ENCODE assay signal across 39 mouse cellular contexts in the genomic region with DNA sequence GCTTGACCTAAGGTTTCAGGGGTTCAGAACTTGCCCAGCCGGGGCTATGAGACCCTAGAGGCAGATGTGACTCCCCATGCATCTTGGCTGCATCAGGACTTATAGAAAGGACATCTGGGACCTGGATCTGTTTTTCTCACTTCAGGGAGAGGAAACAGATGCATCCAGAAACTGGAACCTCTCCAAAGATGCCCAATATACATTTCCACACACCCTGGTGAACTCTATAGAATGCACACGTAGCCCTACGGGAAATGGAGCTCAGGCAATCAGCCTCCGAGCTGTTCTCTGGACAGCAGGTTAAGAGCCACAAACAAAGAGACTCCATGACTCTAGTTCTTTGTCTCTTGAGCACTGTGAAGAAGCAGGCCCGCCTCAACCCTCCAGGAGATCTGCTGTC. TPM values are rescaled to one million over a fixed set of nuclear protein-coding genes. Genes with fewer than 3 reads are reported as not detected.
DNase-seq lines count a peak whose midpoint lies in the region; ATAC-seq and TF ChIP-seq lines count a peak whose summit lies in the region.
"Had no signal": no experiment of that assay in that cellular context is flagged by ENCODE, and none has a peak within 500 bp of the region (broad histone marks: within the 10 kb centered on the region; RNA-seq: fewer than 3 reads in every experiment).

No protein-coding gene starts in this region.

- DNase-seq in embryonic facial prominence, embryonic 14.5 days (ENCODE audit: low spot score), result peak; percentile 37
- no peak for DNase-seq in embryonic facial prominence, embryonic 10.5 days (ENCODE audit: low spot score)
- no peak for DNase-seq in heart, postnatal 0 days (ENCODE audit: low spot score)
- DNase-seq in heart, adult 2 months, result no peak
- DNase-seq in lung, postnatal 25 days (ENCODE audit: low spot score), result no peak
- DNase-seq in right cerebral cortex, postnatal 36 days (ENCODE audit: low spot score in 2 of 2), result no peak
- DNase-seq: adrenal gland, adult 8-10 months; cerebellum, adult 11 months; cerebellum, adult 9-10 months; cerebellum, postnatal 36 days; gastrocnemius, adult 2 months; heart, postnatal 36 days; kidney, adult 8-10 months; kidney, postnatal 25 days; liver, postnatal 0 days; lung, postnatal 4 days; right cerebral cortex, adult 18-20 months; right cerebral cortex, postnatal 4 days; thymus, postnatal 14 days had no signal

- no peak overlapping the region for H3K4me3 ChIP-seq in embryonic facial prominence, embryonic 14.5 days (ENCODE audit: low read depth, low read length)
- no peak overlapping the region for H3K4me3 ChIP-seq in embryonic facial prominence, embryonic 10.5 days
- H3K4me3 ChIP-seq in heart, postnatal 0 days (ENCODE audit: low read depth, low read length), result no peak overlapping the region
- H3K4me3 ChIP-seq in heart, adult 2 months, result no peak overlapping the region
- H3K4me3 ChIP-seq in lung, embryonic 15.5 days, result no peak overlapping the region
- H3K4me3 ChIP-seq: embryonic facial prominence, embryonic 12.5 days; erythroblast, embryonic 14.5 days; gastrocnemius, adult 2 months; hindbrain, embryonic 13.5 days; layer of hippocampus, adult 2 months; left cerebral cortex, adult 2 months; limb, embryonic 13.5 days; liver, embryonic 12.5 days; megakaryocyte, embryonic 14.5 days; midbrain, embryonic 12.5 days; myocyte; neural tube, embryonic 12.5 days had no signal

- no peak overlapping the region for H3K4me2 ChIP-seq in embryonic facial prominence, embryonic 14.5 days (ENCODE audit: low read depth, low read length)
- H3K4me2 ChIP-seq in heart, postnatal 0 days (ENCODE audit: low read depth, low read length), result no peak overlapping the region
- no peak overlapping the region for H3K4me2 ChIP-seq in lung, embryonic 15.5 days
- H3K4me2 ChIP-seq: embryonic facial prominence, embryonic 12.5 days; hindbrain, embryonic 13.5 days; limb, embryonic 13.5 days; liver, embryonic 12.5 days; midbrain, embryonic 12.5 days; neural tube, embryonic 12.5 days had no signal

- 69% methylated on average over 5 of the region's 5 CpGs for WGBS in embryonic facial prominence, embryonic 14.5 days
- WGBS in embryonic facial prominence, embryonic 10.5 days, result 77% methylated on average over 5 of the region's 5 CpGs
- WGBS in heart, postnatal 0 days, result 56% methylated on average over 5 of the region's 5 CpGs
- 55% methylated on average over 5 of the region's 5 CpGs for WGBS in heart, adult 2 months
- WGBS in lung, embryonic 15.5 days, result 60% methylated on average over 5 of the region's 5 CpGs

- no peak overlapping the region for H3K27ac ChIP-seq in embryonic facial prominence, embryonic 14.5 days (replicated peaks; ENCODE audit: low read depth, low read length)
- no peak overlapping the region for H3K27ac ChIP-seq in embryonic facial prominence, embryonic 10.5 days (replicated peaks)
- H3K27ac ChIP-seq in heart, postnatal 0 days (ENCODE audit: low read depth), result no peak overlapping the region
- no peak overlapping the region for H3K27ac ChIP-seq in heart, adult 2 months
- H3K27ac ChIP-seq in lung, embryonic 15.5 days, result peak overlapping the region; percentile 58
- H3K27ac ChIP-seq: embryonic facial prominence, embryonic 12.5 days; gastrocnemius, adult 2 months; hindbrain, embryonic 13.5 days; layer of hippocampus, adult 2 months; left cerebral cortex, adult 2 months; limb, embryonic 13.5 days; liver, embryonic 12.5 days; midbrain, embryonic 12.5 days; neural tube, embryonic 12.5 days had no signal

- TF ChIP-seq CTCF in heart, postnatal 0 days (IDR thresholded peaks at IDR 0.05; ENCODE audit: low read depth), result no peak
- TF ChIP-seq CTCF in heart, adult 2 months (IDR thresholded peaks at IDR 0.05), result no peak

- H3K4me1 ChIP-seq in embryonic facial prominence, embryonic 14.5 days (ENCODE audit: control insufficient read depth, insufficient read depth, low read length), result no peaks in the 10 kb centered on the region
- H3K4me1 ChIP-seq in embryonic facial prominence, embryonic 10.5 days, result peaks cover 16% of the 10 kb centered on the region
- H3K4me1 ChIP-seq in heart, postnatal 0 days (ENCODE audit: control insufficient read depth, insufficient read depth), result 0 out of 2 replicates have a peak, but pooled peaks cover 4% of the 10 kb centered on the region
- H3K4me1 ChIP-seq in heart, adult 2 months (ENCODE audit: control insufficient read depth, insufficient read depth, low read length), result peaks cover 2% of the 10 kb centered on the region; the same call in 1 of the 2 replicates
- peaks cover 4% of the 10 kb centered on the region; the same call in 1 of the 2 replicates for H3K4me1 ChIP-seq in lung, embryonic 15.5 days
- H3K4me1 ChIP-seq: hindbrain, embryonic 13.5 days; limb, embryonic 13.5 days; neural tube, embryonic 12.5 days had no signal

- H3K36me3 ChIP-seq in embryonic facial prominence, embryonic 14.5 days (ENCODE audit: control insufficient read depth, insufficient read depth, low read length), result no peaks in the 10 kb centered on the region
- no peaks in the 10 kb centered on the region for H3K36me3 ChIP-seq in embryonic facial prominence, embryonic 10.5 days (replicated peaks)
- H3K36me3 ChIP-seq in heart, postnatal 0 days (replicated peaks; ENCODE audit: control insufficient read depth, insufficient read depth, low read length), result no peaks in the 10 kb centered on the region
- no peaks in the 10 kb centered on the region for H3K36me3 ChIP-seq in heart, adult 2 months (ENCODE audit: control insufficient read depth, insufficient read depth, low read length)
- H3K36me3 ChIP-seq in lung, embryonic 15.5 days, result no peaks in the 10 kb centered on the region
- H3K36me3 ChIP-seq: embryonic facial prominence, embryonic 12.5 days; hindbrain, embryonic 13.5 days; limb, embryonic 13.5 days; liver, embryonic 12.5 days; midbrain, embryonic 12.5 days; neural tube, embryonic 12.5 days had no signal

- ATAC-seq in embryonic facial prominence, embryonic 14.5 days (ENCODE audit: low read depth), result no peak
- ATAC-seq in heart, postnatal 0 days (ENCODE audit: insufficient read depth, low read depth), result peak; percentile 33; the same call in 1 of the 2 replicates
- no peak for ATAC-seq in lung, embryonic 15.5 days (ENCODE audit: borderline replicate concordance, extremely low read depth, low FRiP score, low TSS enrichment)
- ATAC-seq: activated CD4-positive, CD25-positive, alpha-beta regulatory T cell, adult 4 months; forebrain, embryonic 16.5 days; intestine, embryonic 16.5 days; liver, embryonic 12.5 days; liver, postnatal 0 days had no signal

- no peaks in the 10 kb centered on the region for H3K79me2 ChIP-seq in heart, adult 2 months (replicated peaks; ENCODE audit: control insufficient read depth, insufficient read depth, low read length)

- TF ChIP-seq POLR2A in heart, adult 2 months (IDR thresholded peaks at IDR 0.05; ENCODE audit: insufficient read depth, low read depth, low read length), result no peak

- no peak for TF ChIP-seq EP300 in heart, postnatal 0 days (IDR thresholded peaks at IDR 0.05; ENCODE audit: low read depth)
- no peak for TF ChIP-seq EP300 in heart, adult 2 months (IDR thresholded peaks at IDR 0.05; ENCODE audit: insufficient read depth, low read depth, low read length)

- no peak overlapping the region for H3K9ac ChIP-seq in embryonic facial prominence, embryonic 14.5 days (ENCODE audit: low read depth, low read length)
- H3K9ac ChIP-seq in heart, postnatal 0 days (replicated peaks; ENCODE audit: low read depth, low read length), result no peak overlapping the region
- H3K9ac ChIP-seq in heart, adult 2 months (ENCODE audit: low read depth, low read length), result no peak overlapping the region
- H3K9ac ChIP-seq in lung, embryonic 15.5 days, result no peak overlapping the region
- H3K9ac ChIP-seq: embryonic facial prominence, embryonic 12.5 days; hindbrain, embryonic 13.5 days; limb, embryonic 13.5 days; liver, embryonic 12.5 days; liver, postnatal 0 days; midbrain, embryonic 12.5 days; neural tube, embryonic 12.5 days had no signal

- no peaks in the 10 kb centered on the region for H3K27me3 ChIP-seq in embryonic facial prominence, embryonic 14.5 days (replicated peaks; ENCODE audit: control insufficient read depth, insufficient read depth, low read length)
- no peaks in the 10 kb centered on the region for H3K27me3 ChIP-seq in embryonic facial prominence, embryonic 10.5 days (replicated peaks; ENCODE audit: low read depth, poor library complexity, severe bottlenecking)
- no peaks in the 10 kb centered on the region for H3K27me3 ChIP-seq in heart, postnatal 0 days (ENCODE audit: control insufficient read depth, insufficient read depth, low read length)
- 0 out of 2 replicates have a peak, but pooled peaks cover 2% of the 10 kb centered on the region for H3K27me3 ChIP-seq in heart, adult 2 months (ENCODE audit: control insufficient read depth, insufficient read depth, low read length)
- H3K27me3 ChIP-seq in lung, embryonic 15.5 days, result no peaks in the 10 kb centered on the region
- H3K27me3 ChIP-seq: CH12.LX; embryonic facial prominence, embryonic 12.5 days; hindbrain, embryonic 13.5 days; limb, embryonic 13.5 days; liver, embryonic 12.5 days; midbrain, embryonic 12.5 days; neural tube, embryonic 12.5 days had no signal

- no peaks in the 10 kb centered on the region for H3K9me3 ChIP-seq in embryonic facial prominence, embryonic 14.5 days (ENCODE audit: control insufficient read depth, low read length)
- no peaks in the 10 kb centered on the region for H3K9me3 ChIP-seq in embryonic facial prominence, embryonic 10.5 days
- no peaks in the 10 kb centered on the region for H3K9me3 ChIP-seq in heart, postnatal 0 days (replicated peaks; ENCODE audit: control insufficient read depth, low read length)
- no peaks in the 10 kb centered on the region for H3K9me3 ChIP-seq in lung, embryonic 15.5 days
- H3K9me3 ChIP-seq: embryonic facial prominence, embryonic 12.5 days; hindbrain, embryonic 13.5 days; limb, embryonic 13.5 days; liver, embryonic 12.5 days; megakaryocyte, embryonic 14.5 days; midbrain, embryonic 12.5 days; neural tube, embryonic 12.5 days had no signal

- intact Hi-C loops in heart, adult 2 months (cut with DNase I), result no loop called here

RNA-seq across cellular contexts. Expression of a gene that starts 37.0 kb away (rescaled TPM):
- not detected in 2 replicates for polyA plus RNA-seq in embryonic facial prominence, embryonic 14.5 days (2014; fragmentation: Nextera tagmentation; extraction: Ambion mirVana)
- not detected in 2 replicates for polyA plus RNA-seq in embryonic facial prominence, embryonic 10.5 days (2016; fragmentation: Nextera tagmentation; extraction: Ambion mirVana)
- 0.19 TPM in 1 of 2 replicates, not detected in the other for total RNA-seq in heart, postnatal 0 days (2014; rRNA removed; ENCODE audit: low replicate concordance)
- 0.01 TPM in 2 replicates for polyA plus RNA-seq in heart, postnatal 0 days (2015; fragmentation: Nextera tagmentation; extraction: Ambion mirVana)
- total RNA-seq in heart, adult 2 months (2021), result under 1 TPM; 0.08 to 0.11 TPM
- 0.03 and 0.10 TPM in 2 replicates for polyA plus RNA-seq in heart, adult 2 months (2012; rRNA removed)
- polyA plus RNA-seq in lung, embryonic 15.5 days (2015; fragmentation: Nextera tagmentation; extraction: Ambion mirVana), result 0.02 and 0.03 TPM in 2 replicates
- total RNA-seq: ES-E14; gastrocnemius, adult 2 months; midbrain, postnatal 0 days had no signal
- polyA plus RNA-seq: C2C12; embryonic facial prominence, embryonic 12.5 days; erythroblast, embryonic 14.5 days; forebrain, embryonic 11.5 days; forebrain, embryonic 16.5 days; hindbrain, embryonic 13.5 days; midbrain, postnatal 0 days; myocyte; neural tube, embryonic 12.5 days had no signal
